Mouse (Mus musculus) cerebellum, adult 11 months (tissue): Measurements from ENCODE around the gene Spats1.

Source experiments
- DNase-seq: peaks from one replicate; pipeline ENCODE4 v3.0.0; 2022

Spats1 gene

DNA sequence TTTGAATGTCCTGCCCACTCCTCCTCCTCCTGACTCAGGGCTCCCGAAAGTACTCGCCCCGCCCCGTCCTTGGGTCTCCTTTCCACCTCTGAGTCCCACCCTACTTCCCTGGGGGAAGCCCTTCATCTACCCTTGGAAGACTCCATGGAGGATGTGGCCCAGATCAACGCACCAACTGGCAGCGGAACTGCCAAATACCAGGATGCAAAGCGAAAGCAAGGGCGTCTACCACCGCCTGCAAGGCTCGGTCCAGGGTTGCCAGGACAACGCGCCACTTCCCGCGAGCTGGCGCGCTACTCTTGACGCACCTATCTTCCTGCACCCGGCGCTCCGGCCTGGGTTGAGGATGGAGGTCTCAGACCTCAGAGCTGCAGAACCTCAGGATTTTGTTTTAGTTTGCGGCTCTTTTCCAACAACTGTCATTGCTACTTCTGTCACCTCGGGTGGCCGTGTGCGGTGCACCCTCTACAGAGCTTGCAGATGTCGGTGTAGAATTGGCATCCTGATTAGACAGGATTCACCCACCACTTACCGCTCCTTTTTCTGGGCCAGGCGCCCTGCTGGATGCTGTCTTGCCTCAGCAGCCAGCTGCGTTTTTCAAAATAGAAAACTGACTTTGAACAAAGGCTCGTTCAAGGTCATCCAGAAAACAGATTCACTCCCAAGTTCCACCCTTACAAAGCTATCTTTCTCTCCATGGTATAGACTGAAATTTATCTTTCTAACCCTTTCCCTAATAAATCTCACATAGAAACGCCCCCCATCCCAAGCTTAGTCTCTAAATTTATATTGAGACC lies at the start of gene Spats1:
Gene Spats1, minus strand, starts transcription at position 747 of the 797 bp plus-strand sequence.
- peak; percentile 78 for DNase-seq

DNA sequence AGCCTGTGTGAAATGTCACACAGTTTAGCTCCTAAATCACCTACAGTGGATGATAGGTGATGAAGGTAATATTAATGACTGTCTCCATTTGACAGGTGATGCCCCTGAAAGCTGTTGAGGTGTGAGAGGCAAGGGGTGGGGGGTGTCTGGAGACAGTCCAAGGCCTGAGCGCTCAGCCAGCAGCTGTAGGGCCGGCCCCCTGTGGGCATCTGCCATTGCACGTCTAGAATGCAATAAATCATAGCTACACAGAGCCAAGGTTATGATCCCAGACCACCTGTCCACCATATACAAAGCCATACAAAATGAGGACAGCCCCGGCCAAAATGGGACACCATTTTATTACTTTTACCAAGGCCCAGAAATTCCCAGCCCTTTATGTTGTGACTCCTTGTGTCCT lies 49.7 kb upstream of the Spats1 start:
- no peak for DNase-seq

DNA sequence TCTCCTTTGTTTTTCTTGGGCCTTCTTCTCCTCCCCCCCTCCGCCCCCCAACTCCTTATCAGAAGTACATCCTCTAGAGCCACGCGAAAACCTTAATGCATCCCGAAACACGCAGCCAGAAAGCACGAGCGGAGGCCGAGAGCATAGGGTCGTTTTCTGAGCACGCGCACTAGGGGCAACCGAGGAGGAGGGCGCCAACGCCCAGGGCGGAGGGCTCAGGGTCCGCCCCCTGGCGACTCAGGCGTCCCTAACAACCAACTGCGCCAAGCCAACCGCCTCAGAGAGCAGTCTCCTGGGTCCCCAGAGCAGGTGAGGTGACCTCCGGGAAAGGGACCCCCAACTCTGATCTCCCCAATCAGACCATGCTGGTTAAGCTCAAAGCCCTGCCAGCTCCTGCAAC lies 48.0 kb upstream of the Spats1 start, which contains the start of gene Tcte1:
Gene Tcte1, plus strand, starts transcription at position 172 of the 400 bp plus-strand sequence.
- DNase-seq: no peak

DNA sequence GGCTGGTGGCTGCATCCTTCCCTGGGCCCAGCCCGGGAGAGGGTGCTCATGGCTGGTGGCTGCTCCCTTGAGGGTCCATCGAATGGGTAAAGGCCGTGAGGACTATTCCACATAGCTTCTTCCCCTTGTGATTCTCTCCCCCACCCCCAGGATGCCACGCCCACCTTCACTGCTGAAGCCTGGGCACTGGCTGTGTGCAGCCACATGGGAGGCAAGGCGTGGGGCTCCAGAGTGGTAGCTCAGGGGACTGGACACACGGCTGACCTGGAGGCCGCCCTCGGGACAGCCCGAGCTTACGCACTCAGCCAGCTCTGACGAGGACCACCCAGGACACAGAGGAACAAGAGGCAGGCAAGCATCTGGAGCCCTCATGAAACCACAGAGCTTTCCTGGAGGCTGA lies 44.9 kb upstream of the Spats1 start:
- no peak for DNase-seq

DNA sequence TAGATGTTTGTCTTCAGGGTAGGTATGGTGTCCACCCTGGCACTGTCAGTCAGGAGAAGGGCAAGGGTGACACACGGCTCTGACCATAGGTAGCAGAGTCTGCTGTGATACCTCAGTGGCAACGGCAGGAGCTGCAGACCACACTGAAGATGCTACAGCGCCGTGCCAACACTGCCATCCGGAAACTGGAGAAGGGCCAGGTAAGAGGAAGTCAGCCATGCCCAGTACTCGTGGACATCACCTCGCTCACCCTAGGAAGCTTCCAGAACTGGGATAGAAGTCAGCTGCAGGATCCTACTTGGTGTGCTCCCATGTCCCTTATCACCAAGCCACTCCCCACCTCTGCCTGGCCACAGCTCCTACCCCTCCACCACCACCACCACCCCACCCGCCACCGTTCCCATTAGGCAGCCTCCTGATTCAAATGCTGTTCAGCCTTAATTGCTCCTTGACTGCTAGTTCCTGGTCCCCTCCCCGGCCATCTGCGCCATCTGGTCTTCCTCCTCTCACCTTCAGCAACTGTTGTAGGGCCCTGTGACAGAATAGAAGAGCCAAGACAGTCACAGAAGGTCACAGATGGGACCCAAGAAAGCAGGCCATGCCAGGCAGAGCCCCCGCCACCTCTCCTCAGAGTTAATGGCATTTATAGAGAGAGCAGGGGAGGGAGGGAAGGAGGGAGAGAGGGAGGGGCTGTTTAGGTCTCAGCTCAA lies 43.7 kb upstream of the Spats1 start:
- DNase-seq: peak; percentile 87

DNA sequence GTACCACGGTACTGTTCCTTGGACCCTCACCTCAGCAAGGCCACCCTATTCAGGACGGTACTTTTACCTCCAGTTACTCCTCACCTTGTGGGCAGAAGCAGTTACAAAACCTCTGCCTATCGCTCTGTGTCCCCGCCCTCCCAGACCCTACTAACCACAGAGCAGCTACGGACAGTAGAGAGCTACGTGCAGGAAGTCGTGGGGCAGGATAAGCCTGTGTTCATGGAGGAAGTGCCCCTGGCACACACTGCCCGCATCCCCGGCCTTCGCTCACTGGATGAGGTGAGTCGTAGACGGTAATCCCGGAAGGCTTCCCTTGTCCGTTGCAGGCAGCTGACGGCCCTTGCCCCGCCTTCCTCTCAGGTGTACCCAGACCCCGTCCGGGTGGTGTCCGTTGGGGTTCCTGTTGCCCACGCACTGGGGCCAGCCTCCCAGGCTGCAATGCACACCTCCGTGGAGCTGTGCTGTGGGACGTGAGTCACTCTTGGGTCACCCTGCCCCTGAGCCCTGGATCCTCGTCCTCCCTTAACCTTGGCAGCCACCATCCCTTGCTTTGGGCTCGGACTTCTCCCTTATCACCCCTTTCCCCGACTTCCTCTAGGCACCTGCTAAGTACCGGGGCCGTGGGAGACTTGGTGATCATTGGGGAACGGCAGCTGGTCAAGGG lies 42.5 kb upstream of the Spats1 start:
- DNase-seq: no peak

DNA sequence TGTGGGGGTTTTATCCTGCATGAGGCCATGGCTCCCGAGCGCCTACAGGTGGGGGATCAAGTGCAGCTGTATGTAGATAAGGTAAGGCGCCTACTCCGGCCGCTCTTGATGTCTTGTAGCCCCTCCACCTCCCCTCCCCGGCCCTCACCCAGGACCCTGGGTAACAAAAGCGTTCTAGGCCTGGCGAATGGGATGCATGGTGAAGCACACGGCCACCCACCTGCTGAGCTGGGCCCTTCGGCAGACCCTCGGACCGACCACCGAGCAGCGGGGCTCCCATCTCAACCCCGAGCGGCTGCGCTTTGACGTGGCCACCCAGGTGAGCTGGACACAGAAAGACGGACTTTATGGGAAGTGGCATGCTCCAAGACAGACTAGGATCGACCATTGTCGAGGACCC lies 41.9 kb upstream of the Spats1 start:
- no peak for DNase-seq

DNA sequence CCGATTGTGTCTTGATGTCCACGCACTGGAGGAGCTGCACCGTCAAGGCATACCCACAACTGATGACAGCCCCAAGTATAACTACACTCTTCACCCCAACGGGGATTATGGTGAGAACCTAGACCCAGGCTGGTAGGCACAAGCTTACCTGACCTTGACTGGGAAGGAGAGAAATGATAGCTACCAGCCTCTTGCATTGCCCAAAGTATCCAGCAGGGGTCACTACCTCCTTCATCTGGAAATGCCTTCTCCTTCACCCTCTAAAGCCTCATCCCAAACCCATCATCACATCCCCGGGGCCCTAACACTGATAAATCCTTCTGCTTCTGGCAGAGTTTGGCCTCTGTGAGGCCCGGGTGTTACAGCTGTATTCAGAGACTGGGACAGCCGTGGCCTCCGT lies 41.3 kb upstream of the Spats1 start:
- DNase-seq: peak; percentile 90

DNA sequence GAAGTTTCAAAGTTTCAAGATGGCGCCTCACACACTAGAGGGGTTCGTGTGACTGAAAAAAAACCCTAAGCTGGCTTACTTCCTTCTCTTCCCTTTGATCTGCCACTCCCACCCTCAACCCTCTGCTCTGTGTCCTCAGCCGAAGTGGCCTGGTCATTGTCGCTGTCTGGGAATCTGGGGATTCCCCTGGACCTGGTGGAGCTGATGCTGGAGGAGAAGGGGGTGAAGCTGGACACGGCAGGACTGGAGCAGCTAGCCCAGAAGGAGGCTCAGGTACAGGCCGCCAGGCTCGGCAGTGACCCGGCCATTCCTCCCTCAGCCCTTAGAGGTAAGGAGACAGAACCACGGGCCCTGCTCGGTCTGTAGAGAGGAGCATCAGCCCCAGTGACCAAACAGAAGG lies 40.6 kb upstream of the Spats1 start:
- DNase-seq: no peak

DNA sequence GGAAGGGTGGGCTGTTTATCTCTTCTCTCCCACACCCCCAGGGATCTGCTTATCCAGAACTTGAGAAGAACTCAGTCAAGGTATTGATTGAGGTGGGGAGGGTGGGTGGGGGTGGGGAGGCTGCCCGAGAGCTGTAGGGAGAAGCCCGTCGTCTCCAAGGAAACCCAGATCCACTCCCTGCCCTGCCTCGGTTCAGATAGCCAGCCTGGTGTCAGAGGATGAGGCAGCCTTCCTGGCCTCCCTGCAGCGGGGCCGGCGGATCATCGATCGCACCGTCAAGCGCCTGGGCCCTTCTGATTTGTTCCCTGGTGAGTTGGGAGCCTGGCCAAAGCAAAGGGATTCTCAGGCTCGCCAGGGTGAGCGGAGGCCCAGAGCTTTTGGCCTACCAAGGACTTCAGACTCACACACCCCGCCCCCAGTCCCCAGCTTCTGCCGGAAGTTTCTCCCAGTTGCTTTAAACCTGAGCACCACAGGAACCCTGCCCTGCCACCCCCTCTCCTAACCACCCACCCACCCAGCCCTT lies 40.0 kb upstream of the Spats1 start:
- DNase-seq: no peak

DNA sequence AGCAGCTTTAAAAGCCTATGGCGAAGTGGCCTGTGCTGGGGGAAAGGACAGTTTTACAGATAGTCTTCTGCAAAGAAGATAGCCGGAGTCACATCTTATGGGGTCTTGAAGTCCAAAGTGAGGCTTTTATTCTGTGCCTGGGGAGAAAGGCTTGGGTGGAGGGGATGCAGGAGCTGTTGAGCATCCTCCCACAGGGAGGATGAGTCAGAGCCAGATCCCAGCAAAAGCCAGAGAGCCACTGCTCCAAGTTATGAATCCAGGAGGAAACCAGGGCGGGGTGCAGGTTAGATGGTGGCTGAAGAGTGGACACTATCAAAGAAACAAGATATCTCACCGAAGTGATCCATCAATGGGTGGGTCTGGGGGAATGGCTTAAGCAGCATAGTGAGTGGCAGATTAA lies 36.5 kb upstream of the Spats1 start:
- DNase-seq: no peak

DNA sequence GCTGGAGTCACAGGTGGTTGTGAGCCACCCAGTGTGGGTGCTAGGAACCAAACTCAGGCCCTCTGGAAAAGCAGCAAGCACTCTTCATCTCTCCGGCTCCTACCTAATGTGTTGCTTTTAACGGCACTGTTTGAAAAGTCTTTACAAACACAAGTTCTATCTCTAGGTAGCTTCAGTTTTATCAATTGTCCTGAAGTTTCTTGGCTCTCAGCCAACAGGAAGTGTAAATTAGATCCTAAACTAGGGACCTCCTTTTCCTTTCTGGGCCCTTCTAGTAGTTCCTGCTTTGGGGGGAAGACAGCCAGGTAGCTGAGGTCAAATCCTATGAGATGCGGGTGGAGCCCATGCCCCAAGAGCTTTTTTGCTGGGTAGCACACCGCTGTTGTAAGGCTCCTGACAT lies 35.7 kb upstream of the Spats1 start:
- DNase-seq: no peak

DNA sequence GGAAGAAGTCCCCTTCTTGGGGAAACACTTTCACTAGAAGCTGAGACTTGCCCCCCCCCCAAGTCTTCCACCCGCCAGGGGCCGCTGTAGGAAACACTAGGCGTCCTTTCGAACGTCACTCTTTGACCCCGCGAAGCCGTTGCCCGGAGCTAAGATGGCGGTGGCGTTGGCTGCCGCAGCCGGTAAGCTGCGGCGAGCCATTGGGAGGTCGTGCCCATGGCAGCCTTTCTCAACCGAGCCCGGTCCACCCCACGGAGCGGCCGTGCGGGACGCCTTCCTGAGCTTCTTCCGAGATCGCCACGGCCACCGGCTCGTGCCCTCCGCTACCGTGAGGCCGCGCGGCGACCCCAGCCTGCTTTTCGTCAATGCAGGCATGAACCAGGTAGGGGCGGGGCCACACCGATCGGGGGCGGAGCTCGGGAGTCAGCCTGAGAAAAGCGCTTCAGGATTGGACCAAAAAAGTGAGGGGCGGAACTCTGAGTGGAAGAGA lies 31.5 kb upstream of the Spats1 start, which contains the start of gene Aars2:
Gene Aars2, plus strand, starts transcription at position 142 of the 490 bp plus-strand sequence.
- DNase-seq: peak; percentile 92

DNA sequence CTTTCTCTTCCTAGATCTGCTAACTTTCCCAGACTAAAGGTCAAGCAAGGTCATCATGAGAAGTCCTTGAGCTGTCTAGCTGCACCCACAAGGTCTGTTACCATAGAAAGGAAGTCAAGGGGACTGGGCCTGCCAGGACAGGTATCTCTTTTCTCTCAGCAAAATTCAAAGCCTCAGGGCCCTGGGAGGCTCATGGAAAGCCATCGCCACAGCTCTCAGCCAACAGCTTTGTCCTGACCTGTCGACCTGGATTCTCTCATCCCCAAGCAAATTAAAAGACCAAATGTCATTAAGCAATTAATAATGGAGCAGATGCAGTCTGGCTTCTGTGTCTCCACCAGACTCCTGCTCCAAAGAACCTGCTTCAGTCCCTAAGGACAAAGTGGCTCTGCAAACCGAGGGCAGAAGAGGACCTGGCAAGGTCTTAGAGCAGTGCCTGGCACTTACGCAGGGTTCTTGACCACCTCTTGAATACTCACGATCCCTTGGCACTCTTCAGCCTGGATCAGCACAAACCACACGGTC lies 30.8 kb upstream of the Spats1 start:
- peak; percentile 30 for DNase-seq

DNA sequence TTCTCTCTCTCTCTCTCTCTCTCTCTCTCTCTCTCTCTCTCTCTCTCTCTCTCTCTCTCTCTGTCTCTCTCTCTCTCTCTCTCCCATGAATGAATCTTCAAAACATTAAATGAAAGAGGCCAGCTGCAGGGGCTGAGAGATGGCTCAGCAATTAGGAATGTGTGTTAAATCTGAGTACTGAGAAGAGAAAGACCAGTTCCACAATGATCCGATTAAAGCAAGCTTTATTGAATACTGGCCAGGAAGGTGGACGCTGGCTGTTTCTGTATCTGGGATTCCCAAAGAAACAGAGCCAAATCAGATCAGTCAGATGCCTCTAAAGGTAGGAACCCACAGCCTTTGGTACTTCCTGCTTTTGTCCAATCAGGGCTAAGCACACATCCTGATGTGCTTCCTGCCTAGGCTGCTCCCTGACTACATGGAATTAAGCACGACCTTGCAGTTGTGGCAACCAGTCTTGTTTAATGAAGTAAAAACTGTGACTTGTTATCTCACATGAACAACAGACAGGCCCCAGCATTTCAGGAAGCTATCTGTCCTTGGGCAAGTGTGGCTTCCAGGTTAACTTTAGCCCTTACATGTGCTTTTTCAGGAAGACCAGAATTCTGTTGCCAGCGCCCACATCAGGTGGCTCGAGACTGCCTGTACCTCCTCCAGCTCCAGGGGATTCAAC lies 28.2 kb upstream of the Spats1 start:
- no peak for DNase-seq

DNA sequence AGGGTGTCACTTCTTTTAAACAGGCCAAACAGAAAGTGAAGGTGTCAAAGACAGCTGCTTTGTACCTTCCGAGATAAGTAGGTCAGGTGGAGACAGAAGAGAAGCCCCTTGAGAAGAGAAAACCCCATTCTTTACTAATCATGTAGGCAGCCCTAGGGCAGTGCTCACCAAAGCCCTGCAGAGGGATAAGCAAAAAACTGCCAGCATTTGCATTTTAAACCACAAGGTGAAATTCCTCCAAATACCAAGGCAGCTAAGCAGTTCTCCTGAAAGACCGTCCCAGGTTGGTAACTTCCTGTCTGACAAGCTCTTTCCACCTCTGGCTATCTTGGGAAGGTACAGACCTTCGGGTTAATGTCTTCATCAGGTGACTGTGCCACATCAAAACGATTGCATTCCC lies 27.1 kb upstream of the Spats1 start:
- no peak for DNase-seq

DNA sequence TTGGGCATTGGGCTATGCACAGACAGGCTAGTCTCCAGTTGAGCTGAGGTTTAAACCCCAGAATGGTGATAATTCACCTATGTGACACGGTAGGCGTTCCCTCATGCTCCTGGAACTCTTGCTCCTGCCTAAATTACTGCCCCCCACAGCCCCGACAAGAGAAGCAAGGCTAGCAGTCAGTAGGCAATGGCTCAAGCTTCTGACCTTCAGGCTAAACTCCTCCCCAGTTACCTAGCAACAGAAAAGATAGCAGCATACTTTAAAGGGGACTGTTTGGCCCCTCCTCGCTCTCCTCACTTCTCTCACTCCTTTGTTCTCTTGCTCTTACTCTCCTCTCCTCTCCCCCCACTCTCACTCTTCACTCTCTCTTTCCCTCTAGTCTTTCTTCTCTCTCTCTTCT lies 25.8 kb upstream of the Spats1 start:
- DNase-seq: no peak

DNA sequence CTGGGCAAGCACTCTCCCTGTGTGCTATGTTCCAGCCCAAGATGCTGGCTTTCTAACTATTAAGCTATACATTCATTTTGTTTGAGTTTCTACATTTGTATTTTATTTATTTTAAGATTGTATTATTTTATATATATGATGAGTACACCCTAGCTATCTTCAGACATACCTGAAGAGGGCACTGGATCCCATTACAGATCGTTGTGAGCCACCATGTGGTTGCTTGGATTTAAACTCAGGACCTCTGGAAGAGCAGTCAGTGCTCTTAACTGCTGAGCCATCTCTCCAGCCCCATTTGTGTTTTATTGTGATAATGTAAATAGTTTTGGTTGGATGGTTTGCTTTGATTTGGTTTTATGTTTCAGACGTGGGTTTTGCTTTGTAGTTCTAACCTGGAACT lies 24.3 kb upstream of the Spats1 start:
- no peak for DNase-seq

DNA sequence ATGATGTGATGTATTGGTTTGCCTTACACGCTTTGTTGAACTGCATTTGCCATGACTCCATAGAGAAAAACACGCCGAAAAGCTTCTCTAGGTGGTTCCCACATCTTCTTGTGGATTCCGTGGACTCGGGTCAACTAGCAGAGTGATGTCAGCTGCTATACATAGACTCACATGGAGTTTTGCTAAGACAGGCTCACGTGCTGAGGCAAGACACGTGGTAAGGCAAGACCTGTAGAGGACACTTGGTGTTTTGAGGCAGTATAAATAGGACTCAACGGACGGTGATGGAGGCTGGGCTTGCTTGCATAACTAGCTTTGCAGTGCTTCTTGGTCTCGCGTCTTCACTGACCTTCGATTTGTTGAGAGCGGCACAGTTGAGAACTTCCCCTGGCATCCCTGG lies 23.2 kb upstream of the Spats1 start:
- no peak for DNase-seq

DNA sequence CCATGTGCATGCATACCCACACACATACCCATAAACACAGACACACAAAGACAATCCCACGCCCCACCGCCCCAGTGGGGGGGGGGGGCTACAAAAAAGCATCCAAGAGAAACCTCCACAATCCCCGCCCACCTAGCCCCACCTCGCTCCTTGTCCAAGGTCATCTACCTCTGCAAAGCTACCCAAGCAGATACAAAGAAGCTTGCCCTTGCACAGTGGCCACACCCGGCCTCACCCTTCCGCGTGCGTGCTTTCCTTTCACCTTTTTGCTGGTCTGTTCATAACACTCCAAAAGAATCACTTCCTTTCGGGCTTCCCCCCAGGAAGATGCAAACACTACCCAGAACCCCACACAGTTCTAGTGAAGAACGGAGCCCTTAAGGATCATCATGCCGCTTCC lies 20.2 kb upstream of the Spats1 start:
- no peak for DNase-seq

DNA sequence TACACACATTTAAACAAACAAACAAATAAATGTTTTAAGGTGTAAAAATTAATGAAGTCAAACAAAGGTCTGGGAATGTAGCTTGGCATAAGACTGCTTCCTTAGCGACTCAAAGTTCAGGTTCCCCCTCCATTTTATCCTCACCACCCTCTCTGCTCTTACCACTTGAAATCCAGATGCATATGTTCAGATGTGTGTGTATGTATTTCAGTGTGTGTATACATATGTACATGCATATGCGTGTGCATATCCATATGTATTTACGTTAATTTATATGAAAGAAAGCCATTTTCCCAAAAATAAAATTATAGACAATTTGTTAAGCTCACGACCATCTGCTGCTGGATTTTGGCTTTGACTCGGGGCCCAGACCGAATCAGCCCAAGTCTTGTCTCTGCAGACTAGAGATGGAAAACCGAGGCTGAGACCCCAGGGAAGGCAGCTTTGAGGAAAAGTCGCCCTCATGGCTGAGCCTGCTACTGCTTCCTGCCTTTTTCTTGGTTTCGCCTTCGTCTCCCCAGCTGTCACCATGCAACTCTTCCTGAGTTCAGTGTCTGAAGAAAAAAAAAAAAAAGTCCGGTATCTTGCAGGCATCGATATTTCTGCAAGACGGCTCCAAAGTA lies 15.4 kb upstream of the Spats1 start:
- no peak for DNase-seq

DNA sequence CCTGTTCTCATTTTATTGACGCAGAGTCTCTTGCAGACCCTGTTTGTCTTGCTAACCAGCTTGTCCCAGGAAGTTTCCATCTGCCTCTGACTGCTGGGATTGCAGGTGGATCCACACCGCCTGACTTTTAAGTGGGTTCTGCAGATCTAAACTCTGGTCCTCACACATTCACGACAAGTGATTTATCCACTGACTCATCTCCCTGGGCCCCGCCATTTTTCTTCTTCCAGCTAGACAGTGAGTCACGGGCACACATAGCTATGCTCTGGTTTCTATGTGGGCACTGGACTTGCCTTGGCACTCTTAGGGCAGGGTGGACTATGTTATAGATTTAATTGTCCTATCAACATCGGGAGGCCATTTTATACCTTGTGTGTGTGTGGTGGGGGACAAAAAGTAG lies 14.5 kb upstream of the Spats1 start:
- DNase-seq: no peak
